Mouse (Mus musculus): Measurements from ENCODE around the gene Gm49336. TPM values are rescaled to one million over a fixed set of nuclear protein-coding genes. Genes with fewer than 3 reads are reported as not detected.

Gene Gm49336
- 29.6 and 39.4 TPM in 2 replicates for total RNA-seq (2012; rRNA removed)

GRCm38 (mm10) chr14:60251281-60252003, at the start of gene Gm49336, which contains the start of gene Nupl1:
Gene Gm49336 (minus strand): TSS chr14:60251507.
Gene Nupl1 (minus strand): TSS chr14:60251431.
- peaks cover 0 to 3% of the 10 kb centered on the region in 2 experiments; a peak in 1 of 4 replicates for H3K4me1 ChIP-seq (ENCODE audit: control insufficient read depth in 2 of 2, insufficient read depth in 2 of 2, low read length in 2 of 2, poor library complexity in 1 of 2)

GRCm38 (mm10) chr14:60301024-60301423, 49.7 kb upstream of the Gm49336 start:
- H3K9ac ChIP-seq (ENCODE audit: insufficient read depth, low read depth, low read length, poor library complexity, severe bottlenecking): no peak overlapping the region
- in situ Hi-C loops (cut with MboI; ENCODE audit: low sequenced_read_pairs in 2 of 2, unreplicated experiment in 2 of 2): no loop called here
- H3K4me3 ChIP-seq (ENCODE audit: insufficient read depth in 1 of 2, low read depth in 1 of 2, low read length in 2 of 2, poor library complexity in 1 of 2, severe bottlenecking in 1 of 2): no peak overlapping the region
- no peaks in the 10 kb centered on the region for H3K4me1 ChIP-seq (ENCODE audit: control insufficient read depth in 2 of 2, insufficient read depth in 2 of 2, low read length in 2 of 2, poor library complexity in 1 of 2)
- H3K27ac ChIP-seq (ENCODE audit: insufficient read depth, low read depth, low read length, poor library complexity, severe bottlenecking): no peak overlapping the region
- DNase-seq (ENCODE audit: low read depth, low spot score): no peak
- H3K36me3 ChIP-seq (ENCODE audit: control insufficient read depth, insufficient read depth, low read length, poor library complexity, severe bottlenecking): no peaks in the 10 kb centered on the region
- H3K9me3 ChIP-seq (ENCODE audit: control insufficient read depth, insufficient read depth, low read depth, low read length): no peaks in the 10 kb centered on the region
- TF ChIP-seq HCFC1 (IDR thresholded peaks at IDR 0.05; ENCODE audit: borderline replicate concordance, insufficient read depth, low read length): no peak
- no peak for TF ChIP-seq ZNF384 (IDR thresholded peaks at IDR 0.05; ENCODE audit: low read depth, low read length)
- no peak for TF ChIP-seq ZC3H11A (IDR thresholded peaks at IDR 0.05; ENCODE audit: borderline replicate concordance, low read depth, low read length)
- no peak for TF ChIP-seq CHD2 (IDR thresholded peaks at IDR 0.05; ENCODE audit: low read depth, low read length)
- no peak for TF ChIP-seq MAFK (IDR thresholded peaks at IDR 0.05; ENCODE audit: insufficient read depth, low read depth, low read length)

More at GRCm38 (mm10) chr14:60251281-60252003, at the start of gene Gm49336, which contains the start of gene Nupl1:
- no peak for TF ChIP-seq ZNF384 (IDR thresholded peaks at IDR 0.05; ENCODE audit: low read depth, low read length)
- TF ChIP-seq MAFK (IDR thresholded peaks at IDR 0.05; ENCODE audit: insufficient read depth, low read depth, low read length): no peak
- peak; percentile 77 for TF ChIP-seq HCFC1 (IDR thresholded peaks at IDR 0.05; ENCODE audit: borderline replicate concordance, insufficient read depth, low read length)
- TF ChIP-seq CHD2 (IDR thresholded peaks at IDR 0.05; ENCODE audit: low read depth, low read length): peak; percentile 98
- no peak for TF ChIP-seq ZC3H11A (IDR thresholded peaks at IDR 0.05; ENCODE audit: borderline replicate concordance, low read depth, low read length)
- Histone ChIP-seq H3K9ac (ENCODE audit: insufficient read depth, low read depth, low read length, poor library complexity, severe bottlenecking) (peak within 1 kb of the TSS; percentile 96), H3K9me3 (ENCODE audit: control insufficient read depth, insufficient read depth, low read depth, low read length) (no peaks in the 10 kb centered on the region), H3K36me3 (ENCODE audit: control insufficient read depth, insufficient read depth, low read length, poor library complexity, severe bottlenecking) (no peaks in the 10 kb centered on the region), H3K27ac (ENCODE audit: insufficient read depth, low read depth, low read length, poor library complexity, severe bottlenecking) (peak within 1 kb of the TSS; percentile 54), H3K4me3 (ENCODE audit: insufficient read depth in 1 of 2, low read depth in 1 of 2, low read length in 2 of 2, poor library complexity in 1 of 2, severe bottlenecking in 1 of 2) (peak within 1 kb of the TSS; percentile 76 to 95)
- peak; percentile 98 for DNase-seq (ENCODE audit: low read depth, low spot score)
- in situ Hi-C loops (cut with MboI; ENCODE audit: low sequenced_read_pairs in 2 of 2, unreplicated experiment in 2 of 2): no loop called here

- Histone ChIP-seq H3K9ac (ENCODE audit: insufficient read depth, low read depth, low read length, poor library complexity, severe bottlenecking) (no peak overlapping the region), H3K4me1 (ENCODE audit: control insufficient read depth in 2 of 2, insufficient read depth in 2 of 2, low read length in 2 of 2, poor library complexity in 1 of 2) (no peaks in the 10 kb centered on the region), H3K27ac (ENCODE audit: insufficient read depth, low read depth, low read length, poor library complexity, severe bottlenecking) (no peak overlapping the region), H3K9me3 (ENCODE audit: control insufficient read depth, insufficient read depth, low read depth, low read length) (no peaks in the 10 kb centered on the region), H3K36me3 (ENCODE audit: control insufficient read depth, insufficient read depth, low read length, poor library complexity, severe bottlenecking) (no peaks in the 10 kb centered on the region), H3K4me3 (ENCODE audit: insufficient read depth in 1 of 2, low read depth in 1 of 2, low read length in 2 of 2, poor library complexity in 1 of 2, severe bottlenecking in 1 of 2) (no peak overlapping the region)
- TF ChIP-seq MAFK (IDR thresholded peaks at IDR 0.05; ENCODE audit: insufficient read depth, low read depth, low read length): no peak
- no peak for TF ChIP-seq HCFC1 (IDR thresholded peaks at IDR 0.05; ENCODE audit: borderline replicate concordance, insufficient read depth, low read length)
- no peak for TF ChIP-seq CHD2 (IDR thresholded peaks at IDR 0.05; ENCODE audit: low read depth, low read length)
- TF ChIP-seq ZC3H11A (IDR thresholded peaks at IDR 0.05; ENCODE audit: borderline replicate concordance, low read depth, low read length): no peak
- no peak for TF ChIP-seq ZNF384 (IDR thresholded peaks at IDR 0.05; ENCODE audit: low read depth, low read length)
- DNase-seq (ENCODE audit: low read depth, low spot score): no peak
- in situ Hi-C loops (cut with MboI; ENCODE audit: low sequenced_read_pairs in 2 of 2, unreplicated experiment in 2 of 2): no loop called here
Observed at GRCm38 (mm10) chr14:60300224-60300991, 49.1 kb upstream of the Gm49336 start.

- DNase-seq (ENCODE audit: low read depth, low spot score): no peak
- TF ChIP-seq HCFC1 (IDR thresholded peaks at IDR 0.05; ENCODE audit: borderline replicate concordance, insufficient read depth, low read length) (no peak), MAFK (IDR thresholded peaks at IDR 0.05; ENCODE audit: insufficient read depth, low read depth, low read length) (no peak), ZNF384 (IDR thresholded peaks at IDR 0.05; ENCODE audit: low read depth, low read length) (no peak), ZC3H11A (IDR thresholded peaks at IDR 0.05; ENCODE audit: borderline replicate concordance, low read depth, low read length) (no peak), CHD2 (IDR thresholded peaks at IDR 0.05; ENCODE audit: low read depth, low read length) (no peak)
- Histone ChIP-seq H3K27ac (ENCODE audit: insufficient read depth, low read depth, low read length, poor library complexity, severe bottlenecking) (no peak overlapping the region), H3K9ac (ENCODE audit: insufficient read depth, low read depth, low read length, poor library complexity, severe bottlenecking) (no peak overlapping the region), H3K9me3 (ENCODE audit: control insufficient read depth, insufficient read depth, low read depth, low read length) (no peaks in the 10 kb centered on the region), H3K4me1 (ENCODE audit: control insufficient read depth in 2 of 2, insufficient read depth in 2 of 2, low read length in 2 of 2, poor library complexity in 1 of 2) (no peaks in the 10 kb centered on the region), H3K4me3 (ENCODE audit: insufficient read depth in 1 of 2, low read depth in 1 of 2, low read length in 2 of 2, poor library complexity in 1 of 2, severe bottlenecking in 1 of 2) (no peak overlapping the region), H3K36me3 (ENCODE audit: control insufficient read depth, insufficient read depth, low read length, poor library complexity, severe bottlenecking) (no peaks in the 10 kb centered on the region)
- in situ Hi-C loops (cut with MboI; ENCODE audit: low sequenced_read_pairs in 2 of 2, unreplicated experiment in 2 of 2): no loop called here
Observed at GRCm38 (mm10) chr14:60295531-60295930, 44.2 kb upstream of the Gm49336 start.

Measured in ES-E14 (cell line).